Mouse (Mus musculus) erythroblast, embryonic 14.5 days (primary cell): ENCODE results near the gene Rbfox1.

ENCODE experiments used
- GATA1 ChIP-seq: IDR thresholded peaks from 2 replicates; pipeline ENCODE4 v1.6.1; 2012; ENCODE audit warnings: low read length, inconsistent platforms, mixed read lengths
- TAL1 ChIP-seq: IDR thresholded peaks from 3 replicates; pipeline ENCODE4 v1.6.1; 2012; ENCODE audit warnings: low read length, inconsistent platforms, mixed read lengths

DNA sequence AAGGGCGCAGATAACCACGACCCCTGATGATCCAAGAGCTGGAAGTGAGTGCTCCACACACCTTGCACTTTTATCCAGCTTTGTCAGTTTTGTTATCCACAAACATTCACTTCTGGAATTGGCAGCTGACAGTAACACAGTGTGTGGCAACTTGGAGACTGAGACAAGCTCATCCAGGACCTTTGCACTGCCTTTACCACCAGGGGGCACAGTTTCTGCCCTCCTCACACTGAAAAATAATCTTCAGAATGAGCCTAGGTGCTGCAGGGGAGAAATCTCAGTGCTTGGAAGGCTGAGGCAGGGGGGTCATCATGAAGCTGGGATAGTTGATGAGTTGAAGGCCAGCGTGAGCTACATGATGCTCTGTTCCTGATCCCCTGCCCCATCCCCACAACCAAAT, 570.2 kb downstream of the Rbfox1 start:
- no peak for TF ChIP-seq TAL1
- TF ChIP-seq GATA1: no peak
